Mouse (Mus musculus): ENCODE data around the gene Tmem238. TPM values are rescaled to one million over a fixed set of nuclear protein-coding genes. Genes with fewer than 3 reads are reported as not detected.
"Not testable (repeated sequence)": the region's sequence is repeated elsewhere in the genome, so short reads cannot be mapped to it uniquely, and the experiment has no call there.

The Tmem238 gene
- polyA plus RNA-seq, 1 experiment from 2014 or later: 0.93 TPM

DNA sequence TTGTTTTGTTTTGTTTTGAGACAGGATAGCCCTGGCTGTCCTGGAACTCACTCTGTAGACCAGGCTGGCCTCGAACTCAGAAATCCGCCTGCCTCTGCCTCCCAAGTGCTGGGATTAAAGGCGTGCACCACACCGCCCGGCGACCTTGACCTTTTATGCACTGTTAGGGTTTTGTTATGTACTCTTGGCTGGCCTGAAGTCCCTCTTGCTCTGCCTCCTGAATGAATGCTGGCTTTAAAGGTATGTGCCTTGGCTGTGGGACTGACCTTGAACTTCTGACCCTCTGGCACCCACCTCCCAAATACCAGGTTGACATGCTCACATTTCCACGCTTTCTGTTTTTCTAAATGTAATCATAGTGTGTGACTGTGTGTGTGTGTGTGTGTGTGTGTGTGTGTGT is 31.5 kb upstream of the Tmem238 start:
- not testable (repeated sequence) for H3K9ac ChIP-seq (ENCODE audit: low read depth, low read length); H3K27me3 ChIP-seq (ENCODE audit: control insufficient read depth, insufficient read depth, low read length); H3K4me2 ChIP-seq (replicated peaks; ENCODE audit: low read depth, low read length); DNase-seq (ENCODE audit: low spot score); H3K36me3 ChIP-seq (ENCODE audit: control insufficient read depth, insufficient read depth, low read length); H3K27ac ChIP-seq (ENCODE audit: low read depth, low read length); H3K9me3 ChIP-seq (ENCODE audit: control insufficient read depth, low read length); ATAC-seq (ENCODE audit: low FRiP score); H3K4me1 ChIP-seq (replicated peaks; ENCODE audit: control insufficient read depth, insufficient read depth, low read length); H3K4me3 ChIP-seq (ENCODE audit: low read depth, low read length)
- WGBS: 93% methylated on average over 7 of the region's 7 CpGs

DNA sequence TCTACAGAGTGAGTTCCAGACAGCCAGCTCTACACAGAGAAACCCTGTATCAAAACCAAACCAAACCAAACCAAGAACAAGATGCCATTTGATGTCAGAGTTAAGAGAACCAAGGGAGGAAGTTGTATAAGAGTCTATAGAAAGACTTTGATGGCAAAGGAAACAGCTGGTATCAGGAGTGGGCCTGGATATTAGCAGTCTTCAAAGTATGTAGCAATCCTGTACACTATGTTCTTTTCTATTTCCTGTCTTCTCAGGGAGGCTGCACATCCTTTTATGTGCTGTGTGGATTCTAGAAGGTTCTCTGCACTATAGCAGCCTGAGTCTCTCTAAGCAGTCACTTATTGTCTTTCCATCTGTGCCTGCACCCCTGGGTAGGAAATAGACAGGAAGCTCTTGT is 27.1 kb upstream of the Tmem238 start:
- Histone ChIP-seq H3K9ac (ENCODE audit: low read depth, low read length) (no peak overlapping the region), H3K9me3 (ENCODE audit: control insufficient read depth, low read length) (no peaks in the 10 kb centered on the region), H3K27ac (ENCODE audit: low read depth, low read length) (no peak overlapping the region), H3K4me3 (ENCODE audit: low read depth, low read length) (no peak overlapping the region), H3K4me2 (replicated peaks; ENCODE audit: low read depth, low read length) (no peak overlapping the region), H3K36me3 (ENCODE audit: control insufficient read depth, insufficient read depth, low read length) (no peaks in the 10 kb centered on the region), H3K4me1 (replicated peaks; ENCODE audit: control insufficient read depth, insufficient read depth, low read length) (no peaks in the 10 kb centered on the region), H3K27me3 (ENCODE audit: control insufficient read depth, insufficient read depth, low read length) (no peaks in the 10 kb centered on the region)
- DNase-seq (ENCODE audit: low spot score) (no peak), ATAC-seq (ENCODE audit: low FRiP score) (no peak)

- no peak overlapping the region for H3K27ac ChIP-seq (ENCODE audit: low read depth, low read length)
- no peaks in the 10 kb centered on the region for H3K27me3 ChIP-seq (ENCODE audit: control insufficient read depth, insufficient read depth, low read length)
- H3K4me1 ChIP-seq (replicated peaks; ENCODE audit: control insufficient read depth, insufficient read depth, low read length): peaks cover 3% of the 10 kb centered on the region
- DNase-seq (ENCODE audit: low spot score) (no peak), ATAC-seq (ENCODE audit: low FRiP score) (no peak)
- no peaks in the 10 kb centered on the region for H3K36me3 ChIP-seq (ENCODE audit: control insufficient read depth, insufficient read depth, low read length)
- no peaks in the 10 kb centered on the region for H3K9me3 ChIP-seq (ENCODE audit: control insufficient read depth, low read length)
- H3K4me3 ChIP-seq (ENCODE audit: low read depth, low read length): peak overlapping the region; percentile 99
- peak overlapping the region; percentile 29; the same call in 1 of the 2 replicates for H3K9ac ChIP-seq (ENCODE audit: low read depth, low read length)
- peak overlapping the region; percentile 40 for H3K4me2 ChIP-seq (replicated peaks; ENCODE audit: low read depth, low read length)
- 31% methylated on average over 8 of the region's 8 CpGs for WGBS
Observed at GRCm38 (mm10) chr7:4813105-4813791, 23.8 kb upstream of the Tmem238 start.

DNA sequence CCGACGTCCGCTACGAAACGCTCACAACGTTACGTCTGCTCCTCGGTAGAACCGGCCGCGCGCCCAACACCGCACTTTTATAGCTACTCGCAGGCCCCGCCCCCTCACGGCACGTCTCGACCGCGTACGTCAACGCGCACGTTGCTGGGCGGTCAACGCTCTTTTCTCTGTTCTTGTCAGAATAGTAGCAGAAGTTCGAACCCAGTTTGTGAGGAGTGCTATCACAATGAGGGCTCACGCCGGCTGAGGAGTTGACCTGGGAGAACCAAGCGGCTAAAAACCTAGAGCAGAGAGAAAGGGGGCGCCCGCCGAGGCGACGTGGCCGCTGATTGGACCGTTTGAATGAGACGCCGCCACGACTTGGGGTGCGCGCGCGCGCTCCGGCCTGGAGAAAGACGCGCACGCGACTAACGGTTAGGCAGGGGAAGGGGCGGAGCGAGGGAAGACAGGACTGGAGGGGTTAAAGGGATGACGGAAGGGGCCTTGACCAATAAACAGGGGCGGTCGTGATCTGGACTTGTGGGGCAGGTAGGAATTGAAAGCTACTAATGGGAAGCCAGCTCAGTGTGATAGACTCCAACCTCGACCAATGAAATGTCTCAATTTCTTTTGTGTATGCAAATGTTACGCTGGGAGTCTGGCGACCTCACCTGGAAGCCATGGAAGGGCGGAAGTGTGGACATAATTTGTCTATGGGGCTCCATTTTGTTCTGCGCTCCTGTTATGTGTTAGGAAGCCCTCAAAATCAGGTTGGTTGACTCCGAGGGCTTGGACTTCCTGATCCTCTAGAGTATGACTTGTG is 23.0 kb upstream of the Tmem238 start, which contains the start of gene Ube2s:
Gene Ube2s, minus strand, starts transcription at position 288 of the 802 bp plus-strand sequence.
- ATAC-seq (ENCODE audit: low FRiP score) (peak; percentile 99), DNase-seq (ENCODE audit: low spot score) (peak; percentile 100)
- WGBS: under 1% methylated on average over 62 of the region's 62 CpGs
- Histone ChIP-seq H3K9me3 (ENCODE audit: control insufficient read depth, low read length) (no peaks in the 10 kb centered on the region), H3K4me1 (replicated peaks; ENCODE audit: control insufficient read depth, insufficient read depth, low read length) (peaks cover 3% of the 10 kb centered on the region), H3K4me2 (replicated peaks; ENCODE audit: low read depth, low read length) (peak within 1 kb of the TSS; percentile 64), H3K4me3 (ENCODE audit: low read depth, low read length) (peak within 1 kb of the TSS; percentile 99), H3K9ac (ENCODE audit: low read depth, low read length) (peak within 1 kb of the TSS; percentile 99), H3K27ac (ENCODE audit: low read depth, low read length) (peak within 1 kb of the TSS; percentile 95), H3K27me3 (ENCODE audit: control insufficient read depth, insufficient read depth, low read length) (no peaks in the 10 kb centered on the region), H3K36me3 (ENCODE audit: control insufficient read depth, insufficient read depth, low read length) (peaks cover 2% of the 10 kb centered on the region; the same call in 1 of the 2 replicates)

DNA sequence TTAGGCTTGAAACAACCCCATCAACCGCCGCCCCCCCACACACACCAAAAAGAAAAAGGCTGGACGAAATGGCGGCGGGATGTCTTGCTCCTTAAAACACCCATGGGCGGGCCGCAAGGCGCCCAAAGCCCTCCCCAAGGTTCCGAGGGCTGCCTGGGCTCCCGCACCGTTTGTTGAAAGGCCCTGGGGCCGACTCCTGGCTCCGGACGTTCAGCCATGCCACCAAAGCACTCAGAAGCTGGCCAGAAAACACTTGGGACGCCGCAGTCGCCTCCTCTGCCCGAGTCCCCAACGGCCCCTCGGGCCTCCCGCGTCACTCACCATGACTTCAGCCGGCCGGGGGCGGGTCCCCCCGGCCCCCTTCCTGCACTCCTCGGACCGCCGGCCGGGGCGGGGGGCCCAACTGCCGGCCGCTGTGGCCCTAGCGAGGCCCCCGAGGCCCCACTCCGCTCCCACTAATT is 22.4 kb upstream of the Tmem238 start:
- Histone ChIP-seq H3K36me3 (ENCODE audit: control insufficient read depth, insufficient read depth, low read length) (peaks cover 5% of the 10 kb centered on the region; the same call in 1 of the 2 replicates), H3K27me3 (ENCODE audit: control insufficient read depth, insufficient read depth, low read length) (no peaks in the 10 kb centered on the region), H3K9ac (ENCODE audit: low read depth, low read length) (peak overlapping the region; percentile 99), H3K9me3 (ENCODE audit: control insufficient read depth, low read length) (no peaks in the 10 kb centered on the region), H3K4me3 (ENCODE audit: low read depth, low read length) (peak overlapping the region; percentile 99), H3K27ac (ENCODE audit: low read depth, low read length) (peak overlapping the region; percentile 95), H3K4me1 (replicated peaks; ENCODE audit: control insufficient read depth, insufficient read depth, low read length) (peaks cover 3% of the 10 kb centered on the region), H3K4me2 (replicated peaks; ENCODE audit: low read depth, low read length) (peak overlapping the region; percentile 64)
- 0 out of 2 replicates have a peak, but pooled peaks have one; percentile 0 for ATAC-seq (ENCODE audit: low FRiP score)
- peak; percentile 56 for DNase-seq (ENCODE audit: low spot score)
- WGBS: under 1% methylated on average over 27 of the region's 36 CpGs

DNA sequence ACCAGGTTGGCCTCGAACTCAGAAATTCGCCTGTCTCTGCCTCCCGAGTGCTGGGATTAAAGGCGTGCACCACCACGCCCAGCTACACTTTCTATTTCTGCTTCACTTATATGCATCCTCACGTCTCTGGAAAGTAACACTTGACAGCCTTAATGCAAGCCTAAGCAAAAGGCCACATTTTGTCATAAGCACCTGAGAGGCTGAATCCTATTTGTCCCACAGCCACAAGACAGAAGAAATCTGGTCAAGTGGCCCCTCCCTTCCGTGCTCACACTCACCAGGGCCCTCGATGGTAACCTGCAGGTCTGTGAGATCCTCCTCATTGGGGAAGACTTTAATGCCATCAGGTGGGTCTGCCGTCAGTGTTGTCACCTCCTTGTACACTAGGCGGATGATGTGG is 21.7 kb upstream of the Tmem238 start:
- not testable (repeated sequence) for H3K36me3 ChIP-seq (ENCODE audit: control insufficient read depth, insufficient read depth, low read length)

GRCm38 (mm10) chr7:4806716-4807115 is 17.3 kb upstream of the Tmem238 start:
- H3K27ac ChIP-seq (ENCODE audit: low read depth, low read length): no peak overlapping the region
- H3K4me3 ChIP-seq (ENCODE audit: low read depth, low read length): no peak overlapping the region
- DNase-seq (ENCODE audit: low spot score) (peak; percentile 55), ATAC-seq (ENCODE audit: low FRiP score) (no peak)
- no peaks in the 10 kb centered on the region for H3K27me3 ChIP-seq (ENCODE audit: control insufficient read depth, insufficient read depth, low read length)
- peaks cover 5% of the 10 kb centered on the region; the same call in 1 of the 2 replicates for H3K36me3 ChIP-seq (ENCODE audit: control insufficient read depth, insufficient read depth, low read length)
- H3K4me1 ChIP-seq (replicated peaks; ENCODE audit: control insufficient read depth, insufficient read depth, low read length): peaks cover 3% of the 10 kb centered on the region
- 95% methylated on average over 7 of the region's 7 CpGs for WGBS
- H3K9me3 ChIP-seq (ENCODE audit: control insufficient read depth, low read length): no peaks in the 10 kb centered on the region
- no peak overlapping the region for H3K4me2 ChIP-seq (replicated peaks; ENCODE audit: low read depth, low read length)
- H3K9ac ChIP-seq (ENCODE audit: low read depth, low read length): no peak overlapping the region

More for the DNA sequence above, 21.7 kb upstream of the Tmem238 start:
- WGBS: 44% methylated on average over 10 of the region's 10 CpGs
- H3K27me3 ChIP-seq (ENCODE audit: control insufficient read depth, insufficient read depth, low read length); ATAC-seq (ENCODE audit: low FRiP score); DNase-seq (ENCODE audit: low spot score); H3K9me3 ChIP-seq (ENCODE audit: control insufficient read depth, low read length); H3K27ac ChIP-seq (ENCODE audit: low read depth, low read length); H3K4me1 ChIP-seq (replicated peaks; ENCODE audit: control insufficient read depth, insufficient read depth, low read length): not testable (repeated sequence)
- H3K4me2 ChIP-seq (replicated peaks; ENCODE audit: low read depth, low read length): peak overlapping the region; percentile 64
- H3K4me3 ChIP-seq (ENCODE audit: low read depth, low read length): peak overlapping the region; percentile 99
- peak overlapping the region; percentile 99 for H3K9ac ChIP-seq (ENCODE audit: low read depth, low read length)

DNA sequence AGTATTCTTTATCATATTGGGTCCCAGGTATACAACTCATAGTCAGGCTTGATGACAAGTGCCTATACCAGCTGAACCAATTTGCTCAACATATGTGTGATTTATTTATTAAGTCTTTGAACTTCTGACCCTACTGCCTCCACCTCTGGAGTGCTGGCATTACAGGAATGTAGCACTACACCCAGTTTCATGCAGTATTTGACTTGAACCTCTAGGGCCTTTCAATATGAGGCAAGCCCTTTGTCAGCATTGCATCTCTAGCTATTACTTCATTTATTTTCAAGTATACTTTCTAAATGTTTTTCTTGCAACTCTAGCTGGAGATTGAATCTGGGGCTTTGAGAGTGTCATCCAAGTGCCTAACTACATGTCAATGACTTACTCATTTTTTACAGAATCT is 12.8 kb upstream of the Tmem238 start:
- H3K36me3 ChIP-seq (ENCODE audit: control insufficient read depth, insufficient read depth, low read length): peaks cover 7% of the 10 kb centered on the region
- ATAC-seq (ENCODE audit: low FRiP score) (no peak), DNase-seq (ENCODE audit: low spot score) (no peak)
- H3K4me1 ChIP-seq (replicated peaks; ENCODE audit: control insufficient read depth, insufficient read depth, low read length): no peaks in the 10 kb centered on the region
- H3K27me3 ChIP-seq (ENCODE audit: control insufficient read depth, insufficient read depth, low read length): no peaks in the 10 kb centered on the region
- no peaks in the 10 kb centered on the region for H3K9me3 ChIP-seq (ENCODE audit: control insufficient read depth, low read length)
- no peak overlapping the region for H3K4me2 ChIP-seq (replicated peaks; ENCODE audit: low read depth, low read length)
- H3K9ac ChIP-seq (ENCODE audit: low read depth, low read length): no peak overlapping the region
- H3K27ac ChIP-seq (ENCODE audit: low read depth, low read length): no peak overlapping the region
- H3K4me3 ChIP-seq (ENCODE audit: low read depth, low read length): no peak overlapping the region

All from hindbrain, embryonic 11.5 days (tissue).